Mouse (Mus musculus) liver (tissue): ENCODE measurements around the gene Kdm1a.

ENCODE experiments used
- DNase-seq: peaks from one replicate; pipeline ENCODE4 v3.0.0-alpha.2; 2020; ENCODE audit warnings: mixed read lengths

Gene Kdm1a

DNA sequence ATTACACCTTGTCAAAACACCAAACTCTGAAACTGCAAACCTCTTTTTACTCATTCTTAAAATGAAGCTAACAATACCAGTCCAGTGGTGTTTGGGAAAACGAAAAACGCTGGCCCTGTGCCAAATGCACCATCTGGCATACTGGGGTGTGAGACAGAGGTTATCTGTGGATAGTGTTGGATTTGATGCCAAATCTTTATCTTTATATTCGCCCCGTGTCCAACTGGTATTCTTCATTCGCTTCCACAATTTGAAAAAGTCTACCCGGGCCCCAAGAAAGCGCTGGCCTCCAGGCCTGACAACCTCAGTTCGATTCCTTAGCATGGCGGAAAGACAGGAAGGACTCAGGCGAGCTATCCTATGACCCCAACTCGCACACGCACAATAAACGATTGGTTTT, 1.0 kb downstream of the Kdm1a start:
- DNase-seq: peak; percentile 60

DNA sequence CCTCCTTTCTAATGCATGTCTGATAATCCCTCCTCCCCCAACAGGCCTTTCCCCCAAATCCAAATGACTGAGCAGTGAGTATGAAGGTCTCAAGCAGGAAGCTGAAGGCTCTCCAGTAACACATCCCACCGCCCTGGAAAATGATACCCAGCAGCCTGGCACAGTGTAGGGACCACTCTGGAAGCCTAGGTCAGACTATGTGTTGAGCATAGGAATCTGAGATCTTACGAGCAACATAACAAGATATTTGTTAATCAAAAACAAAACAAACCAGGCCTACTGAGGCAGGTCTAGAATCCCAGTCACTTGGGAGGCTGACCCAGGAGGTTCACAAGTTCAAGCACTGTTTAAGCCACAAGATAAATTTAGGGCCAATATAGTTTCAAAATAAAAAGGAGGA, 2.0 kb downstream of the Kdm1a start:
- no peak for DNase-seq

DNA sequence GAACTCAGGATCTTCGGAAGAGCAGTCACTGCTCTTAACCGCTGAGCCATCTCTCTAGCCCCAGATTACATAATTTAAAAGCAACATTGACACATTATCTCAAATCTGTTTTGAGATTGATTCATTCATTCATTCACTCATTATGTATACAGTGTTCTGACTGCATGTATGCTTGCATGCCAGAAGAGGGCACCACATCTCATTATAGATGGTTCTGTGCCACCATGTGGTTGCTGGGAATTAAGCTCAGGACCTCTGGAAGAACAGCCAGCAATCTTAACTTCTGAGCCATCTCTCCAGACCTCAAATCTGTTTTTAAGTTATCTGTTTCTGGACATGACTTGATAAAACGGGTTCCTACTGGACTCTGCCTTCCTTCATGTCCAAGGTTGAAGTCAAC, 2.7 kb downstream of the Kdm1a start:
- DNase-seq: no peak

DNA sequence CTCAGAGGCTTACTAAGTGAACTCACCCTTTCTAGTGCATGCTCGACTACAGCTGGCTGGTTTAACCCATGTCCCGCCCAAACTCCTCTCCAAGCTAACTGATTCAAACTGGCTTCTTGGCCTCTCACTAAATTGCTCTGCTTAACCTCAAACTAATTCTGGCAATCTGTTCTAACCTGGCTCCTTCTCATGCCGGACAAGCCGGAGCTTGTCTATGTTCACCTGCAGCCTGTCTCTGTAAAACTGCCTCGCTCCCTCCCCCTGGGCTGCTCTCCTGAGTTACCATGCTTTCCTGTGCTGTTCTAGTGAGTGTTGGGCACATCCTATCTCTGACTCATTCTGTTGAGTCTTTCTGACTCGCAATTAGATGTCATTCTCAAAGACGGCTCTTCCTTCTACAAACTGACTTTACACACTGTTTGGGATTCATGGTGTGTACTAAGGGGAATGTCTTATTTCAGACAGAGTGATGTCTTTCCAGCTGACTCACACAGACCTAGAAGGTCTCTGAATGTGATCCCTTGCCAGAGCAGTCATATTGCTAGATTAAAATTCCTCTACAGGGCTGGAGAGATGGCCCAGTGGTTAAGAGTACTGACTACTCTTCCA, 4.2 kb downstream of the Kdm1a start:
- DNase-seq: no peak

DNA sequence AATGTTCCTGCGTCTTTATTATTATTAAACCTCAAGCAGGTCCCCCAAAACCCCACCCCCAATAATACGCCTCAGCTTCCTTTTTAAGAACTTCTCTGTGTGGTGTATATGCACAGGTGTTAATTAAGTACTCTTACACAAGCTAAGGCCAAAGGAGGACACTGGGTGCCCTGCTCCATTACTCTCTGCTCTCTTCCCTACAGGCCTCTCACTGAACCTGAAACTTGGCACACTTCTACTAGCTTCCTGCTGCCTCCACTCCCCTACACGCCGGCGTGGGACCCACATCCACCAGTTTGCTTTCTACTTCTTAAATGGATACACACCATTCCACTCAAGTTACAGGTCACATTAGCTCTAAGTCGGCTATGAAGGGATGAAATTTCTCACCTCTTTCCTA, 7.3 kb downstream of the Kdm1a start:
- DNase-seq: no peak

DNA sequence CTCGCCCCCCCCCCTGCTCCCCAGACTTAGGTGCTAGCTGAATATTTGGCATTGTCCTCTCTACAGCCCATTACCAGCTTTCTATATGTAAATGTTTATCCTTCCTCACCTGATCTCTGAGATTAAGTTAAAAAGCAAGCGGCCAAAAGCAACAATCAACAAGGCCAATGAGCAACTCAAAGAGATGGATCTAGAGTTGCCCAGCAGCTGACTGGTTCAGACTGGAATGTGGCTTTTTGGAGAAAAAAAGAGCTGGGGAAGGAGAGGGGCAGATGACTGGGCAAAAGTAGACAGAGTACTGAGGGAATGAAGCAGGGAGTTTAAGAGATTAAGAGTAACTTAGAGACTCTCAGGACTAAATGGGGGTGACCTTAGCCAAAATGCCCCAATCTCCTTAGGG, 8.5 kb downstream of the Kdm1a start:
- DNase-seq: no peak

DNA sequence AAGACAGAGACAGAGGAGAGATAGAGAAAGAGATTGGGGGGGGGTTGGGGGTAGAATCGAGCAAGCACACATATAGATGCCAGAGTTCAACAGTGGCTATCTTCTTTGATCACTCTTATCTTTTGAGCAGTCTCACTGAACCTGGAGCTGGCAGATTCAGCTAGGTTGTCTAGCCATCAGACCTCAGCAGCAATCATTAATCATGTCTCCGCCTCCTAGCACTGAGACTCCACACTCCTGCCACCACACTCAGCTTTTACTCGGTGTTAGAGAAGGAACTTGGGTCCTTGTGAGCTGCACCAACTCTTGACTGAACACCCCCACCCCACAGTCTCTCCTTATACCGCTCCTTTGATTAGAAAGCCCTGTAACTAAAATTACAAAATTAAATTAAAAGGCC, 10.4 kb downstream of the Kdm1a start:
- DNase-seq: no peak

DNA sequence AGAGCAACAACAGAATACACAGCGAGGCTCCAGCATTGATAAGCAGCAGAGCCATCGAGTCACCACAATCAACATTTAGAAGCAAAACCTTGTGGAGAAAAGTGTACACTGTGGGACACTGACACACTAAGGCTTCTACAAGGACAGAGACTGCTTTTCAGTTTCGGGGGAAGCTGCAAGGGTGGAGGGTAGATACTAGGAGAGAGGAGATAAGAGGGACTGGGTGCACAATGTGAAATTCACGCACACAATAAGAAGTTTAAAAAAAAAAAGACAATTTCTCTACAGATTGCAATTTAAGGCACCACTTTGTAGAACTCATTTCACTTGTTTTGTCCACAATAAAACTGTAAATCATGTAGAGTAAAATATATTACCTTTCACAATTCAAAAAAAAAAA, 14.5 kb downstream of the Kdm1a start:
- peak; percentile 16 for DNase-seq

DNA sequence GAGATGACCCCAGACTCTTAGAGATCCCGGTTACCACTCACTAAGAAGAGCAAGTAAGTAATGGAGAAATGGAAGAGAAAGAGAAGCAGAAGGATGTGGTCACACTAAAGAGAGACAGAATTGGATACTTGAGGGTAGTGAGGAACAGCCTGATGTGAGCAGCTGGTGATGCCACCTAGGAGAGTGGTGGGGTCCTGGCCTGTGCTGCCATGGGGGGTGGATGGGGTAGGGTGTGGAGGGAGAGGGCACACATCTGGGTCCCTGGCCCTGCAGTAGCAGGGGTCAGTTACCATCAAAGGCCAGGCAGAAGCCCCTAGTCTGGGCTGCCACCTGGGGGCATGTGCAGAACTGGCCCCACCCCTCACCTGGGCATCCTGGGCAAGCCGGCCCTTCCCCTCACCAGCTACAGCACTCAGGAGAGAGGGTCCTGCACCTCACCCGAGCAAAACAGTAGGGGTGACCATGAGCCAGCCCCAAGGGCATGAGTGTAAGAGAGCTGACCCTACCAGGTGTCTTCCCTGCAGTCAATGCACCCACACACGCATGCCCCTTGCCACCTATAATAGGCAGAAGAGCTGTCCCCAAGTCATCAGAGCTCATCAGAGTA, 15.2 kb downstream of the Kdm1a start:
- DNase-seq: no peak

DNA sequence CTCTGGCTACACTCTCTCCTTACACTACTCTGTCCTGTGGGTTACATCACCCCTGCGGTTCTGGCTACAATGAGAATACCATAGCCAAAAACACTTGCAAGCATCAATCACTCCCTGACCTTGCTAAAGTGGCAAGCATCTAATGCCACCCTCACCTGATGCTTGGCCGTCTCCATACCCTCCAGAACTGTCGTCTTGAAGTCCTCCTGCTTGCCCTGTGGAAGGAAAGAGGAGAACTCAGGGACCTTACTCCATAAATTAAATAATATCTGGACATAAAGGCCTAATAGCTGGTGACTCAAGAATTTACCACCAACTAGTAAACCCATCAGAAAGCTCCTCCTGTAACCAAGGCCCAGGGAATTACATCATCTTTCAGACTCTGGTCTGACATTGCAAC, 20.6 kb downstream of the Kdm1a start:
- no peak for DNase-seq

DNA sequence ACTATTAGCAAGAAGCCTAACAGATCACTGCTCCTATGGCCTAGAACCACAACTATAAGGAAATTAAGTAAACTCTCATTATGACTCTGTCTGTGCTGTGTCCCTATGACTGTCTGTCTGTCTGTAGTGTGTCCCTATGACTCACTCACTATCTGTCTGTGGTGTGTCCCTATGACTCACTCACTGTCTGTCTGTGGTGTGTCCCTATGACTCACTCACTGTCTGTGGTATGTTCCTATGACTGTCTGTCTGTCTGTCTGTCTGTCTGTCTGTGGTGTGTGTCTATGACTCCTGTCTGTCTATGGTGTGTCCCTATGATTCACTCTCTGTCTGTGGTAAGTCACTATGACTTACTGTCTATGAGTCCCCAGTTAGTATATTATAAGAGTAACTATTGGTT, 32.5 kb downstream of the Kdm1a start:
- no peak for DNase-seq

DNA sequence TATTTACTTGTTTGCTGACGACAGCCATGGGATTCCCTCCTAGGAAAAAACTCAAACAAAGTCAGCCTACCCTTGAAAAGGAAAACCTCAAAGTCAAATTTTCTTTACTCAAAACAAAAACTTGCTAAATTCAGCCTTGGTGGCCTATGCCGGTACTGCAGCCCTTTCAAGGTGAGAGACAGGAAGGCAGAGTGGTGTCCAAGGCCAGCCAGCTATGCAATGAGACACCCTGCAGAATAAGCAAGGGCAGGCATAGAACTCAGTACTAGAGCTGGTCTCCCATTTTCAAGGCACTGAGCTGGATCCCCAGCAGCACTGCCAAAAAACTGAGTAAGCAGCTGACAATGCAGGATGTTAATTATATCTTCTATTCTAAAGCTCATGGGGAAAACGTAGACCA, 33.9 kb downstream of the Kdm1a start:
- DNase-seq: no peak

DNA sequence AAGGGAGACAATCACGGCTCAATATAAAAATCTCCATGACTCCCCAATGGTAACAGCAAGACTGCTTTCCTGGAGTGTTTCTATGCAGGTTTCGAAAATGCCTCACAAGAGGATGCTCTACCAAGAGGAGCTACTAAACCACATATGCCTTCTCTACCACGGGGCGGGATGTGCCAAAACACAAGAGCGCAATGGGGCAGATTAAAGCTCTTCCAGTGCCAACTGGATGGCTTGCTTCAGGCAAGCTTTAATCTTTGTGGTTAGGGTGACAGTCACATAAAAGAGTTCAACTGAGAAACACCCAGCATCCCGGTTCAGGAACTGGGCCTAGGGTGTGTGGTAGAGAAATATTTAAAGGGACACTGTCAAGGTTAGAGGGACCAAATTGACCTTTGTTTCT, 39.8 kb downstream of the Kdm1a start:
- DNase-seq: no peak

DNA sequence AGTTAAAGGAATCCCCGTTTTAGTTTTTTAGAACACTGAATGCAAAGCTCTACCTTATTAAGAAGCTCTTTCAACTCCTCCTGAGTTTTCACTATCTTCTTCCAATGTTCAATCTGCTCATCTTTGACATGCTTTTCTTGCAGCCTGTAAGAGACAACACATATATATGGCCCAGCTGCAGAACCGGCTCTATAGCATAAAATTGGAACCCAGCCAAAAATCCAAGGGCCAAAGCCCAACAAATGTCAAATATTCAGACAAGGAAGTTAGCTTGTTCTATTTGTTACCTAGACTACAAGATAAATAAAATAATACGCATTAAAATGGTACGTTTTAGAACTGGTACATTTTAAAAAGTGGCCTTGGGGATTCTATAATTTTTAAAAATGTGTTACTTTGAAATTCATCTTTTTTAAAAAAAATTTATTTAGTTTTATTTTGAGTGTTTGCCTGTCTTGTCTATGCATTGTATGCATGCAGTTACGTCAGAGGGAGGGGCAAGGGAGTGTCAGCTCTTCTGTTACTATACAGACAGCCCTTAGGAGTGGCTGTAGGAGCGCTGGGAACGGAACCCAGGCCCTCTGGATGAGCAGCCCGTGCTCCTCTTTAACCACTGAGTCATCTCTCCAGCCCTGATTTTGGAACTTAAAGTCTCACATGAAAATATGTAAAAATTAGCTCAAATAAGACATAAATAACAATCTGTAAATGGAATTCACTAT, 42.1 kb downstream of the Kdm1a start:
- no peak for DNase-seq

DNA sequence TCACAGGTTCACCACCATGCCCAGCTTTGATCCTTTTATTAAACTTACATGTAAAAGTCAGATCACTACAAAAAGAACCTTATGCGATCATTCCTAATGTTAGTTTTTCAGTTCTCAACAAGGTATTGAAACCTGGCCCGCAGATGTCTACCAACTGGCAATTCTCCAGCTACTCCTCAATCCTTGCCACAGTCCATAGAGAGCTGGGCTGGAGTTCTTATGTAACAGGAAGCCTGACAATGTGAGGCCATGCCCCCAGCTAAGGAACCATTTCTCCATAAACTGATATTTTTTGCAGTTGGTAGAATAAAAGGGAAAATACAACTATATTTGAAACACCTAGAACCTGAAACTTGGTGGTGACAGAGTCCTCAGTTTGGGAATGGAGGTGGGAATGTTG, 42.8 kb downstream of the Kdm1a start:
- no peak for DNase-seq

DNA sequence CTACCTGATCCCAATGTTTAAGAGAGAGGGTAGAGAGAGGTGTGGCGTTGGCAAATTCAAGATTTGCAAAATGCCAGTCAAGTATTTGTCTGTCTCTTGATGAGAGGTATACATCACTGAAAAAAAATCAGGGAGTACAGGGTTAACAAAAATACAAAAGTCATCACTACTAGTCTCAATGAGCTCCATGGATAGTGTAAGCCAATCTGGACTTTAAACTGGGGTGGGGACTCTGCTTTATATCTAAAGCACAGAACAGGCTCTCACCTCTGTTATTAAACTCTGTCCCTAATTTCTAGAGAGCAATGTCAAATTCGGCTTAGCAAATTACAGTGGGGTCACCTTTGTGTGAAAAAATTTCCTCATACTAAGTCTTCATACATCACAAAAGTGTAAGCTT, 44.9 kb downstream of the Kdm1a start:
- DNase-seq: no peak

DNA sequence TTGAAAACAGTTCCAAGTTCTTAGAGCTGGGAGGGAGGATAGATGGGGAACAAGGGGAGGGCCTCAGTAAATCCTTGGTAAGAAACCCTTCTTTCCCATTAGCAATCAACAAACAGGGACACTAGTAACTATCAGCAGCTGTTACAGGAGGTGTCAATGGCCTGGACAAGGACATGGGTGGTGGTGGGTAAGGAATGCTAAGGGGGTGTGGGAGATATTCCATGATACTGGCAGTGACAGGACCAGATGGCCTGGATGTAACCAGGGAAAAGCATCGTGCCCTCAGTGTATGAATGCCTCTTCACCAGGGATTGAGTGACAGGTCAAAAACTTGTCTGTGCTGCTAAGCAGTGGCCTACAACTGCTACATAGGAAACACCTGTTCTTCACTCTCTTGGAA, 49.4 kb downstream of the Kdm1a start:
- DNase-seq: no peak

DNA sequence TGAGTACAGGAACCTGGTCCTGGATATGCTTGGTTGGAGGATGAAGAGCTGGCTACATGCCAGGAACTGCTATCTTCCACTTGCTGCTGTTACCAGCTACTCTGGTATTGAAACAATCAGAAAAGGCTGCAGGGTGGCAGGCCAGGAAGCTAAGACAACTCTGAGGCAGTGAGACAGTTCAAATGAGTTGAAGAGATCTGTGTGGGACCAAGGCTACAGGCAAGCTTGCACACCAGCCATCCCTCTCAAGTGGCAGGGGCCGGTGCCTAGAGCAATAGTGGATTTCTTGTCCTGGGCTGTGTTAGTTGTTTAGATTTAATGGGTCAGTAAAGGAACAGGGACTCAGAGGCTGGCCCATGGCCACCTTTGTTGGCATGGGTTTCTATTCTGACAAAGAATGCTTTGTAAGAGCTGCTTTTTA, 54.1 kb downstream of the Kdm1a start:
- DNase-seq: no peak

DNA sequence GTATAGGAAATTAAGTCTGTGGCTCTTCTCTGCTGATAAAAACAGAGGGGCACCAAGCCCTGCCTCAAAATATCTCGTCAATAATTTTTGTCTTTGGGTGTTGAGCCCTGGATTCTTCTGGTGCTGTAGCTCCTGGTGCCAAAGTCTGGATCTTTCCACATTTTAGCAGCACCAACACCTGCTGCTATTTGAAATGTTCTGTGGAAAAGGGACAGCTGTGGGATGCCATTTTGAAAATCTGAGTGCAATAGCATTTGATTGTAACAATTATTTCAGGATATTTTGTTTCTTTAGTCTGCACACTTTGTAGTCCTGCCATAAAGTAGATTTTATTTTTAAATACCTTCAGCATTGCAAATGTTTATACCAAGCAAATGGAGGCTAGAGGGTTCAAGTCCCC, 54.8 kb downstream of the Kdm1a start:
- no peak for DNase-seq

DNA sequence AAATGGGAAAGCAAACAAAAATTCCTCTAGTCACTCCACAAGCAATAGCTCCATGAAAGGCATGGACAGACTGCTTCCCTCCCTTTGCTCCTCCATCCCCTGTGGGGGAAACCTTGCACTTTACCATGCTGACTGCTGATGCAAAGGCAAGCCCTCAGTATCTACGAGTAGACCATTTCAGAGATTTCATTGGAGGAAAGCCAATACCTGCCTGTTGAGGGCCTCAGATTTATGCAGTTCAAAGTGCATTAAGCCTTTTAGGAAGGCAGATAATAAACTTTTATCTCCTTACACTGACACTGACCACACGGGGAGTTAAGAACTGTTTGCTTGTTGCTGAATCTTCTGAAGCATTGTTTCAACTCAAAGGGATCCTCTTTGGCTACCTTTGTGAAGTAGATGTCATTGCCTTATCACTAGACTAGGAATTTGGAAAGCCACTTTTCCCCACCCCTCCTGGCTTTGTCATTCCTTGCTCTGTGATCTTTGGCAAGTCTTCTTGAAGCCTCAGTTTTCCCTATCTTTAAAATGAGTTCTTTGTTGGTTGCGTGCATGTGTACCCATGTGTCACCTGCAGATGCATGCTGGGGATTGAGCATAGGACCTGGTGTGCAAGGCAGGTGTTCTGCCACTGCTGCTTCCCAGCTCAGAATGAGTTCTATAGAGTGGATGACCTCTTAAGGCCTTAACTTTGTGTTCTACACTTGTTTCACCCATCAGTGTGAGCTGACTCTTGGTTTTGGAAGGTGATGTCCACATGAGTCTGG, 56.1 kb downstream of the Kdm1a start:
- DNase-seq: no peak

DNA sequence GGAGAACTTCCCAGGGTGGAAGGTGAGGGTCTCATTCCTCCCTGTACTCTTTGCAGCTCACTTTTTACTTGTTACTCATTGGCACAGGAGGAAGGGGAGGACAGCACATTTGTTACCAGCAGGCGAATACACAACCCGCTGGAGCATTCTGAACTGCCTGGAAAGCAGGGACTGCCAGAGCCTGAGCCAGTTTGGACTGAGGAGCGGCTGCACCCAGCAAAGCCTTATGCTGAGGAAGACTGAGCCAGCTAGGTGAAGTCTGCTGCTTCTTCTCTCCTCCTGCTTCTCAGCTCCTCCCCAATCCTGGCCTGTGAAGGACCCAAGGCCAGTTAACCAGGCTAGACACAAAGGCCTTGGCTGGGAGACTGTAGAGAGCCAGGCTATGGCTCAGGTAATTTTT, 57.4 kb downstream of the Kdm1a start:
- DNase-seq: no peak

DNA sequence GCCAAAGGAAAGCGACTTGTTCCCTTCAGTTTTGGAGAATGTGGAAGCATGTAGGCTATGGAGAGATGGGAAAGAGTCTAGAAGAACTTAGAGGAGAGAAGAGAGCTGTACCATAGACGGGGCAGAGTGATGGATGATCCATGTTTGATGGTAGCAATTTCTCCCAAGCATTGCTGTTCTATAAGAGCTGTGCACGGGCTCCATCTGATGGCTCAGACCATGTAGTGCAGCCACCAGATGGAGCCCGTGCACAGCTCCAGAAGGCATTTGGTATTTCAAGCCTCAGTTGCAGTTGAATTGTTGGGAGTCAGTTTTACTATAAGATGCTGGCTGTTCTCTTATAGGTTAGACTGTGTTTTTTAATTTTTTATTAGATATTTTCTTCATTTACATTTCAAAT, 76.1 kb downstream of the Kdm1a start:
- DNase-seq: peak; percentile 68

DNA sequence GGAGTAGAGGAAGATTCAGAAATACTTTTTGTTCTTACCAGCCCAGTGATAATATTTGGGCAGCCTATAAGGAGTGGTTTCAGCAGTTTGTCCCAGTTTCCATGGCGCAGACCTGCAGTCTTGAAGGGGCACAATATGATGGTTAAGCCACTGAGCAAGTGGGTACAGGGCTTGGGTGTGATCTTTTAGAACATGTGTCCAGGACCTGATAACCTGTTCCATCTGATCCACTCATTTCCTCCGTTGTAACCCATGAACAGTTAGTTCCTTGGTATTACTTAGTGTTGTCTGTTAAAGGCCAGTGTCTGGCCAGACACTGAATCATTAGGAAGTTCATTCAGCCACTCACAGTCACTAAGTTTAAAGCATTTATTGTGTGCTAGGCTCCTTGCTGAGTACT, 78.2 kb downstream of the Kdm1a start:
- DNase-seq: no peak

DNA sequence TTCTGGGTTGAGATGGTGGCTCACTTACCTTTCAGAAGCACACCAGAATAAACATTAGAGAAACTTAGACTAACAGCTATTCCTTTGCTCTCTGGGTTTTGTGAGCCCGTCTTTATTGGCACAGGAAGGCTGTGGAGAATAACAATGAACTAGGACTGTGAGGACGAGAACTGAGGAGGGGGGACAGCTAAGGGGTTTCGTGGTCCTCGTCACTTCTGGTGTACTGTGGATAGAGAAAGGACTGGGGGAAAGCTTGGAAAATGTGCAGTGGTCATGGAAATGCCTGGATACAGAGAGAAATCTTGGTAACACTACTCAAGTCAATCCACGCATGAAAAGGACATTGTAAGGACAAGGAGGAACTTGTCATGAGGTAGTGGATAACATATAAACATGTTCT, 80.6 kb downstream of the Kdm1a start:
- no peak for DNase-seq
